Mouse (Mus musculus) hematopoietic stem cell, adult 5-6 weeks (primary cell): ENCODE measurements around the gene Cyb561d2. TPM values are rescaled to one million over a fixed set of nuclear protein-coding genes. Genes with fewer than 3 reads are reported as not detected.

ENCODE experiments used
- ATAC-seq, 2 experiments: fragments of 125-278 bp in 1 of 2; replicated peaks in 1 of 2; 2 replicates each; pipeline ENCODE4 v1.8.0; 2016 to 2017; ENCODE audit warnings: inconsistent platforms in 2 of 2, mild to moderate bottlenecking in 2 of 2, moderate number of reproducible peaks in 2 of 2, low read depth in 1 of 2, moderate TSS enrichment in 1 of 2; ENCODE audit not compliant: low FRiP score in 2 of 2, poor library complexity in 2 of 2, severe bottlenecking in 2 of 2, insufficient read depth in 1 of 2, low TSS enrichment in 1 of 2
- total RNA-seq: library from RNA; stranded (forward); fragments of 172-1452, 232-1000 nt; gene quantifications from 2 replicates; pipeline ENCODE4 v1.2.3, GENCODE M21; 2017

Cyb561d2 gene
- total RNA-seq: 15.3 and 19.7 TPM in 2 replicates

- ATAC-seq: peak; percentile 77 to 89
Measured at GRCm38 (mm10) chr9:107541474-107542351, at the start of gene Cyb561d2, which contains the start of gene Nprl2. TSS of gene Cyb561d2 (minus strand) at chr9:107542193. TSS of gene Nprl2 (plus strand) at chr9:107542226.

- no peak for ATAC-seq
Measured at GRCm38 (mm10) chr9:107590773-107591060, 48.7 kb upstream of the Cyb561d2 start.

- ATAC-seq: no peak
Measured at GRCm38 (mm10) chr9:107590058-107590772, 48.2 kb upstream of the Cyb561d2 start.

GRCm38 (mm10) chr9:107587833-107588639 is 46.0 kb upstream of the Cyb561d2 start:
- peak in 1 of 2 experiments; percentile 2; a peak in 1 of 4 replicates for ATAC-seq

- peak; percentile 92 to 93 for ATAC-seq
Measured at GRCm38 (mm10) chr9:107586974-107587832, 45.2 kb upstream of the Cyb561d2 start, which contains the start of gene Ifrd2. TSS of gene Ifrd2 (plus strand) at chr9:107587642.

GRCm38 (mm10) chr9:107586504-107586903 is 44.5 kb upstream of the Cyb561d2 start:
- no peak for ATAC-seq

GRCm38 (mm10) chr9:107583174-107583573 is 41.2 kb upstream of the Cyb561d2 start:
- no peak for ATAC-seq

- no peak for ATAC-seq
Measured at GRCm38 (mm10) chr9:107582509-107583062, 40.6 kb upstream of the Cyb561d2 start.

GRCm38 (mm10) chr9:107581584-107581983 is 39.6 kb upstream of the Cyb561d2 start:
- no peak for ATAC-seq

GRCm38 (mm10) chr9:107580501-107581317 is 38.7 kb upstream of the Cyb561d2 start, which contains the start of gene Hyal3:
TSS of gene Hyal3 (plus strand) at chr9:107580818.
- peak; percentile 68 to 83 for ATAC-seq

GRCm38 (mm10) chr9:107579023-107579900 is 37.3 kb upstream of the Cyb561d2 start:
- no peak for ATAC-seq

- no peak for ATAC-seq
Measured at GRCm38 (mm10) chr9:107578587-107578986, 36.6 kb upstream of the Cyb561d2 start, which contains the start of gene Naa80. TSS of gene Naa80 (plus strand) at chr9:107578887.

GRCm38 (mm10) chr9:107577871-107578270 is 35.9 kb upstream of the Cyb561d2 start:
- ATAC-seq: no peak

GRCm38 (mm10) chr9:107576357-107577107 is 34.5 kb upstream of the Cyb561d2 start, which contains the start of gene Hyal1:
TSS of gene Hyal1 (plus strand) at chr9:107576927.
- peak; percentile 39 to 46; a peak in 2 of 4 replicates for ATAC-seq
